ENCODE assay signal across 8 mouse cellular contexts in the genomic region with DNA sequence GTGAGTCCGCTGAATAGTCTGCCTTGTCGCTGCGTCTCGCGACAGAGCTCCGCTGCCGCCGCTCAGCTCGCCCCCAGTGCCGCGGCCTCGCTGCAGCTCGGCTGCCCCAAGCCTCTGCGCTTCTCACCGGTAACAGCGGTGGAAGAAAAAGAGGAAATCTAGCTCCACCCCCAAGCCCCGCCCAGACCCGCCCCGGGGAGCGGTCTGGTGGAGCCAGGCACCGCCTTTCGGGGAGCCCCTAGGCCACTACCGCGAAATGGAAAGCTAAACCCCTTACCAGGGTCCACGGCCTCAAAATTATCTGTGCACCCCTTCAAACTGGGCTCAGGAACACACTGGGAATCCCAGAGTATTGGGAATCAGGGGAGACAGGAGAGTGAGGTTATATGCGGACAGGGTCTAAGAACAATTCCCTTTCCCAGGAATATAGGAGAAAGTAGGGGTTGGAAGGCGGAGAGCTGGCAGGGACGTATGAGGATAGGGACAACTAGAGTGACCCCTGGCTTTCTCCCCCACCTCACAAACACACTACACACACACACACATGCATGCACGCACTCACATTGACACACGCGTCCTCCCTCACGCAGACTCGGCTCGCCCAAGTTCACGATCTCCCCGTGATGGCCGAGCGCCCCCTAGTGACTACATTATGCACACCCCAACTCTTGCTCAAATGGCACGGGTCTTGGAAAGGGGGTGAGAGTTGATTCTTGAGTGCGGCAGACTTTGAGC. TPM values are rescaled to one million over a fixed set of nuclear protein-coding genes. Genes with fewer than 3 reads are reported as not detected.
A peak's percentile ranks its signal among the peaks of the same experiment; 100 is the strongest.
DNase-seq lines count a peak whose midpoint lies in the region; ATAC-seq and TF ChIP-seq lines count a peak whose summit lies in the region.

A gene (minus strand): TSS at position 113 of the 735 bp plus-strand sequence.

- H3K79me2 ChIP-seq in CH12.LX (replicated peaks; ENCODE audit: control insufficient read depth, extremely low read depth, insufficient read depth, poor library complexity, severe bottlenecking) = peaks cover 30% of the 10 kb centered on the region

- 2% methylated on average over 40 of the region's 40 CpGs for WGBS in forebrain, embryonic 12.5 days
- WGBS in heart, postnatal 0 days = under 1% methylated on average over 40 of the region's 40 CpGs
- under 1% methylated on average over 40 of the region's 40 CpGs for WGBS in liver, embryonic 16.5 days (ENCODE audit: insufficient replicate concordance)
- under 1% methylated on average over 40 of the region's 40 CpGs for WGBS in neural tube, embryonic 13.5 days

- H3K27ac ChIP-seq in CH12.LX (ENCODE audit: insufficient read depth, low read depth) = peak within 1 kb of the TSS; percentile 37; the same call in 1 of the 2 replicates
- H3K27ac ChIP-seq in forebrain, embryonic 12.5 days = peak within 1 kb of the TSS; percentile 92
- H3K27ac ChIP-seq in heart, postnatal 0 days (ENCODE audit: low read depth) = peak within 1 kb of the TSS; percentile 99
- peak within 1 kb of the TSS; percentile 86 for H3K27ac ChIP-seq in liver, embryonic 16.5 days (ENCODE audit: low read length)
- H3K27ac ChIP-seq in neural tube, embryonic 13.5 days (replicated peaks) = peak within 1 kb of the TSS; percentile 90
- H3K27ac ChIP-seq in testis, adult 2 months (ENCODE audit: control insufficient read depth, insufficient read depth, low read depth, low read length) = no peak within 1 kb of the TSS

- TF ChIP-seq RAD21 in CH12.LX (IDR thresholded peaks at IDR 0.05; ENCODE audit: low read depth, low read length) = peak; percentile 95

- TF ChIP-seq EP300 in CH12.LX (IDR thresholded peaks at IDR 0.05; ENCODE audit: low read length) = no peak
- no peak for TF ChIP-seq EP300 in heart, postnatal 0 days (IDR thresholded peaks at IDR 0.05; ENCODE audit: low read depth)

- dilution Hi-C loops in CH12.LX (cut with MboI; ENCODE audit: extremely low pct_ligation_motif_present, extremely low pct_unique_long_range_greater_than_20kb, low sequenced_read_pairs) = no loop called here

- H3K4me2 ChIP-seq in CH12.LX (ENCODE audit: insufficient read depth, low read depth, poor library complexity, severe bottlenecking) = peak within 1 kb of the TSS; percentile 99
- peak within 1 kb of the TSS; percentile 86 for H3K4me2 ChIP-seq in forebrain, embryonic 12.5 days
- H3K4me2 ChIP-seq in heart, postnatal 0 days (ENCODE audit: low read depth, low read length) = peak within 1 kb of the TSS; percentile 87
- H3K4me2 ChIP-seq in liver, embryonic 16.5 days (ENCODE audit: low read depth, low read length) = peak within 1 kb of the TSS; percentile 79
- peak within 1 kb of the TSS; percentile 88 for H3K4me2 ChIP-seq in neural tube, embryonic 13.5 days

- TF ChIP-seq POLR2A in CH12.LX (IDR thresholded peaks at IDR 0.05; ENCODE audit: low read depth, low read length) = peak; percentile 100
- TF ChIP-seq POLR2A in testis, adult 2 months (IDR thresholded peaks at IDR 0.05; ENCODE audit: control insufficient read depth, low read depth, low read length) = peak; percentile 68

- peaks cover 13 to 64% of the 10 kb centered on the region in 2 experiments for H3K4me1 ChIP-seq in CH12.LX (ENCODE audit: control insufficient read depth in 1 of 2, insufficient read depth in 2 of 2)
- peaks cover 40% of the 10 kb centered on the region for H3K4me1 ChIP-seq in forebrain, embryonic 12.5 days
- H3K4me1 ChIP-seq in heart, postnatal 0 days (ENCODE audit: control insufficient read depth, insufficient read depth) = peaks cover 27% of the 10 kb centered on the region
- H3K4me1 ChIP-seq in liver, embryonic 16.5 days (ENCODE audit: control insufficient read depth, low read depth, low read length) = peaks cover 46% of the 10 kb centered on the region
- H3K4me1 ChIP-seq in neural tube, embryonic 13.5 days (replicated peaks) = peaks cover 46% of the 10 kb centered on the region
- peaks cover 20% of the 10 kb centered on the region for H3K4me1 ChIP-seq in testis, adult 2 months (ENCODE audit: control insufficient read depth, insufficient read depth, low read length)

- peak; percentile 88 for DNase-seq in CH12.LX (ENCODE audit: extremely low read depth)
- peak; percentile 89 for DNase-seq in c-Kit-positive CD71-positive TER-119-negative erythroid progenitor cells, embryonic 14.5 days (ENCODE audit: low read depth)
- DNase-seq in heart, postnatal 0 days (ENCODE audit: low spot score) = peak; percentile 91
- DNase-seq in kidney, postnatal 4 days = peak; percentile 95 to 96

- TF ChIP-seq CTCF in CH12.LX (conservative IDR thresholded peaks at IDR 0.05 in 1 of 2, IDR thresholded peaks at IDR 0.05 in 1 of 2; ENCODE audit: low read depth in 2 of 2, low read length in 2 of 2) = peak; percentile 54 to 96; a peak in 3 of 4 replicates
- TF ChIP-seq CTCF in heart, postnatal 0 days (IDR thresholded peaks at IDR 0.05; ENCODE audit: low read depth) = peak; percentile 99
- TF ChIP-seq CTCF in testis, adult 2 months (IDR thresholded peaks at IDR 0.05; ENCODE audit: control insufficient read depth, insufficient read depth, insufficient replicate concordance, low read depth, low read length) = peak; percentile 94

- H3K36me3 ChIP-seq in CH12.LX (replicated peaks in 1 of 2; ENCODE audit: control insufficient read depth in 1 of 2, insufficient read depth in 1 of 2, low read length in 1 of 2) = peaks cover 0 to 9% of the 10 kb centered on the region in 2 experiments
- H3K36me3 ChIP-seq in forebrain, embryonic 12.5 days (replicated peaks) = no peaks in the 10 kb centered on the region
- no peaks in the 10 kb centered on the region for H3K36me3 ChIP-seq in heart, postnatal 0 days (replicated peaks; ENCODE audit: control insufficient read depth, insufficient read depth, low read length)
- no peaks in the 10 kb centered on the region for H3K36me3 ChIP-seq in liver, embryonic 16.5 days (ENCODE audit: control insufficient read depth, insufficient read depth)
- H3K36me3 ChIP-seq in neural tube, embryonic 13.5 days = no peaks in the 10 kb centered on the region
- H3K36me3 ChIP-seq in testis, adult 2 months (ENCODE audit: control insufficient read depth, insufficient read depth, low read length) = no peaks in the 10 kb centered on the region

- in situ Hi-C loops in CH12.LX (cut with MboI; ENCODE audit: low pct_ligation_motif_present, low pct_unique_long_range_greater_than_20kb, low sequenced_read_pairs) = loop anchor here (5.0 to 10.0 kb wide), 3 partner anchors 102 to 295 kb away; no protein-coding TSS in a partner anchor

- peak within 1 kb of the TSS; percentile 92 to 97 (median 96) for H3K4me3 ChIP-seq in CH12.LX (replicated peaks in 1 of 3; ENCODE audit: low read depth in 2 of 3, low read length in 2 of 3, poor library complexity in 1 of 3)
- H3K4me3 ChIP-seq in forebrain, embryonic 12.5 days (replicated peaks) = peak within 1 kb of the TSS; percentile 88
- peak within 1 kb of the TSS; percentile 88 for H3K4me3 ChIP-seq in heart, postnatal 0 days (ENCODE audit: low read depth, low read length)
- peak within 1 kb of the TSS; percentile 80 for H3K4me3 ChIP-seq in liver, embryonic 16.5 days (ENCODE audit: low read depth, low read length)
- H3K4me3 ChIP-seq in neural tube, embryonic 13.5 days = peak within 1 kb of the TSS; percentile 86
- peak within 1 kb of the TSS; percentile 88 for H3K4me3 ChIP-seq in testis, adult 2 months (ENCODE audit: control insufficient read depth, low read depth, low read length)

- peak within 1 kb of the TSS; percentile 100 for H3K9ac ChIP-seq in CH12.LX (ENCODE audit: insufficient read depth, low read depth)
- H3K9ac ChIP-seq in forebrain, embryonic 12.5 days = peak within 1 kb of the TSS; percentile 94
- peak within 1 kb of the TSS; percentile 97 for H3K9ac ChIP-seq in heart, postnatal 0 days (replicated peaks; ENCODE audit: low read depth, low read length)
- peak within 1 kb of the TSS; percentile 82 for H3K9ac ChIP-seq in liver, embryonic 16.5 days (ENCODE audit: low read depth, low read length)
- peak within 1 kb of the TSS; percentile 90 for H3K9ac ChIP-seq in neural tube, embryonic 13.5 days

- no peaks in the 10 kb centered on the region for H3K9me3 ChIP-seq in CH12.LX (replicated peaks; ENCODE audit: low read length)
- no peaks in the 10 kb centered on the region for H3K9me3 ChIP-seq in forebrain, embryonic 12.5 days
- H3K9me3 ChIP-seq in heart, postnatal 0 days (replicated peaks; ENCODE audit: control insufficient read depth, low read length) = no peaks in the 10 kb centered on the region
- no peaks in the 10 kb centered on the region for H3K9me3 ChIP-seq in liver, embryonic 16.5 days (replicated peaks; ENCODE audit: control insufficient read depth, low read length)
- no peaks in the 10 kb centered on the region for H3K9me3 ChIP-seq in neural tube, embryonic 13.5 days

- H3K27me3 ChIP-seq in CH12.LX (replicated peaks) = peaks cover 13% of the 10 kb centered on the region
- peaks cover 4% of the 10 kb centered on the region; the same call in 1 of the 2 replicates for H3K27me3 ChIP-seq in forebrain, embryonic 12.5 days
- no peaks in the 10 kb centered on the region for H3K27me3 ChIP-seq in heart, postnatal 0 days (ENCODE audit: control insufficient read depth, insufficient read depth, low read length)
- no peaks in the 10 kb centered on the region for H3K27me3 ChIP-seq in liver, embryonic 16.5 days (ENCODE audit: control insufficient read depth, insufficient read depth, low read depth, low read length)
- peaks cover 10% of the 10 kb centered on the region; the same call in 1 of the 2 replicates for H3K27me3 ChIP-seq in neural tube, embryonic 13.5 days
- H3K27me3 ChIP-seq in testis, adult 2 months (ENCODE audit: control insufficient read depth, insufficient read depth, low read length) = no peaks in the 10 kb centered on the region

- peak; percentile 88 for ATAC-seq in forebrain, embryonic 12.5 days (ENCODE audit: low FRiP score)
- ATAC-seq in heart, postnatal 0 days (ENCODE audit: insufficient read depth, low read depth) = peak; percentile 72
- peak; percentile 76 for ATAC-seq in liver, embryonic 16.5 days (ENCODE audit: low read depth)
- ATAC-seq in neural tube, embryonic 13.5 days (ENCODE audit: low read depth) = peak; percentile 82

TF ChIP-seq in CH12.LX, 34 proteins besides CTCF, POLR2A, EP300 and RAD21 (continues in another document):
- TF ChIP-seq NELFE (IDR thresholded peaks at IDR 0.05; ENCODE audit: low read depth, low read length) = peak; percentile 99
- no peak for TF ChIP-seq GABPA (IDR thresholded peaks at IDR 0.05; ENCODE audit: insufficient replicate concordance, low read depth, low read length)
- TF ChIP-seq MEF2A (IDR thresholded peaks at IDR 0.05; ENCODE audit: borderline replicate concordance, low read depth, low read length) = no peak; the same call in 1 of the 2 replicates

RNA-seq across cellular contexts. Expression of the gene that starts here (rescaled TPM):
- 21.5 and 50.0 TPM in 2 replicates for total RNA-seq in CH12.LX (2012; rRNA removed)
- 15.5 and 17.2 TPM in 2 replicates for total RNA-seq in CH12.LX (2014; rRNA removed)
- 15.3 and 16.5 TPM in 2 replicates for polyA plus RNA-seq in CH12.LX (2012; ENCODE audit: insufficient read length, low read depth)
- polyA plus RNA-seq in forebrain, embryonic 12.5 days (2016; fragmentation: Nextera tagmentation; extraction: Ambion mirVana) = 4.1 TPM in 2 replicates
- total RNA-seq in heart, postnatal 0 days (2014; rRNA removed; ENCODE audit: low replicate concordance) = 122 and 224 TPM in 2 replicates
- 5.0 and 5.2 TPM in 2 replicates for polyA plus RNA-seq in heart, postnatal 0 days (2015; fragmentation: Nextera tagmentation; extraction: Ambion mirVana)
- 1.1 and 1.2 TPM in 2 replicates for polyA plus RNA-seq in liver, embryonic 16.5 days (2015; fragmentation: Nextera tagmentation; extraction: Ambion mirVana)
- 2.6 and 3.0 TPM in 2 replicates for polyA plus RNA-seq in neural tube, embryonic 13.5 days (2015; fragmentation: Nextera tagmentation; extraction: Ambion mirVana)
- polyA plus RNA-seq in testis, adult 2 months (2012; rRNA removed) = 13.2 and 13.5 TPM in 2 replicates
